ENCODE assay signal across 8 mouse cellular contexts in genomic region chr3:40532256-40532655, GRCm38 (mm10). TPM values are rescaled to one million over a fixed set of nuclear protein-coding genes. Genes with fewer than 3 reads are reported as not detected.
A peak's percentile ranks its signal among the peaks of the same experiment; 100 is the strongest.
DNase-seq lines count a peak whose midpoint lies in the region; ATAC-seq and TF ChIP-seq lines count a peak whose summit lies in the region.

No protein-coding gene starts in this region.

- no peak overlapping the region for H3K27ac ChIP-seq in heart, postnatal 0 days (ENCODE audit: low read depth)
- no peak overlapping the region for H3K27ac ChIP-seq in liver, embryonic 14.5 days

- peaks cover 14% of the 10 kb centered on the region for H3K4me1 ChIP-seq in E14TG2a.4 (replicated peaks; ENCODE audit: low read depth, low read length)
- H3K4me1 ChIP-seq in heart, postnatal 0 days (ENCODE audit: control insufficient read depth, insufficient read depth), result no peaks in the 10 kb centered on the region
- peaks cover 0 to 13% of the 10 kb centered on the region in 2 experiments; a peak in 2 of 4 replicates for H3K4me1 ChIP-seq in liver, embryonic 14.5 days (replicated peaks; ENCODE audit: control insufficient read depth in 2 of 2, insufficient read depth in 2 of 2, low read length in 1 of 2)

- no peaks in the 10 kb centered on the region for H3K36me3 ChIP-seq in E14TG2a.4 (ENCODE audit: insufficient read depth, low read length)
- no peaks in the 10 kb centered on the region for H3K36me3 ChIP-seq in heart, postnatal 0 days (replicated peaks; ENCODE audit: control insufficient read depth, insufficient read depth, low read length)
- H3K36me3 ChIP-seq in liver, embryonic 14.5 days (replicated peaks; ENCODE audit: control insufficient read depth, insufficient read depth, low read depth), result no peaks in the 10 kb centered on the region

- DNase-seq in heart, adult 11 months, result peak; percentile 64
- DNase-seq in heart, adult 18-20 months, result no peak
- no peak for DNase-seq in heart, postnatal 0 days (ENCODE audit: low spot score)
- DNase-seq in liver, embryonic 14.5 days (ENCODE audit: low read depth in 3 of 3, low spot score in 3 of 3), result no peak
- DNase-seq in spleen, adult 18-20 months, result no peak
- no peak for DNase-seq in left cerebral cortex, adult 8-10 months (ENCODE audit: low spot score in 2 of 2)
- no peak for DNase-seq in frontal cortex, adult 2 months (ENCODE audit: extremely low spot score in 1 of 2, low spot score in 1 of 2)

- no peak for TF ChIP-seq EP300 in heart, postnatal 0 days (IDR thresholded peaks at IDR 0.05; ENCODE audit: low read depth)
- no peak for TF ChIP-seq EP300 in liver, embryonic 14.5 days (IDR thresholded peaks at IDR 0.05; ENCODE audit: low read depth)

- H3K4me2 ChIP-seq in heart, postnatal 0 days (ENCODE audit: low read depth, low read length), result peak overlapping the region; percentile 90
- peak overlapping the region; percentile 70 for H3K4me2 ChIP-seq in liver, embryonic 14.5 days (ENCODE audit: low read depth)

- H3K4me3 ChIP-seq in E14TG2a.4 (replicated peaks; ENCODE audit: low read length), result peak overlapping the region; percentile 85
- peak overlapping the region; percentile 59 for H3K4me3 ChIP-seq in heart, postnatal 0 days (ENCODE audit: low read depth, low read length)
- H3K4me3 ChIP-seq in liver, embryonic 14.5 days (ENCODE audit: insufficient read depth in 1 of 2, low read depth in 2 of 2, low read length in 2 of 2), result no peak overlapping the region

- H3K9ac ChIP-seq in heart, postnatal 0 days (replicated peaks; ENCODE audit: low read depth, low read length), result no peak overlapping the region; the same call in 1 of the 2 replicates
- no peak overlapping the region for H3K9ac ChIP-seq in liver, embryonic 14.5 days (replicated peaks)

- ATAC-seq in heart, postnatal 0 days (ENCODE audit: insufficient read depth, low read depth), result no peak
- ATAC-seq in liver, embryonic 14.5 days (ENCODE audit: insufficient read depth), result no peak

- no peaks in the 10 kb centered on the region for H3K9me3 ChIP-seq in E14TG2a.4 (ENCODE audit: low read length)
- H3K9me3 ChIP-seq in heart, postnatal 0 days (replicated peaks; ENCODE audit: control insufficient read depth, low read length), result no peaks in the 10 kb centered on the region
- no peaks in the 10 kb centered on the region for H3K9me3 ChIP-seq in liver, embryonic 14.5 days (ENCODE audit: control insufficient read depth, low read length)

- H3K27me3 ChIP-seq in E14TG2a.4 (ENCODE audit: insufficient read depth, low read length), result peaks cover 64% of the 10 kb centered on the region
- peaks cover 5% of the 10 kb centered on the region; the same call in 1 of the 2 replicates for H3K27me3 ChIP-seq in heart, postnatal 0 days (ENCODE audit: control insufficient read depth, insufficient read depth, low read length)
- peaks cover 26% of the 10 kb centered on the region for H3K27me3 ChIP-seq in liver, embryonic 14.5 days (ENCODE audit: control insufficient read depth, insufficient read depth, low read length)

- no peak for TF ChIP-seq CTCF in E14TG2a.4 (conservative IDR thresholded peaks at IDR 0.05; ENCODE audit: low read length)
- TF ChIP-seq CTCF in heart, postnatal 0 days (IDR thresholded peaks at IDR 0.05; ENCODE audit: low read depth), result no peak
- TF ChIP-seq CTCF in liver, embryonic 14.5 days (IDR thresholded peaks at IDR 0.05; ENCODE audit: low read depth), result no peak

- WGBS in heart, postnatal 0 days, result 42% methylated on average over 11 of the region's 11 CpGs
- 20% methylated on average over 11 of the region's 11 CpGs for WGBS in liver, embryonic 14.5 days (ENCODE audit: insufficient replicate concordance)

RNA-seq across cellular contexts. Expression of gene Intu, which starts 1.2 kb away (rescaled TPM):
- 10 to 100 TPM; 16.5 to 18.5 TPM for total RNA-seq in heart, adult 18-20 months (2021)
- total RNA-seq in heart, postnatal 0 days (2014; rRNA removed; ENCODE audit: low replicate concordance), result 5.8 and 11.4 TPM in 2 replicates
- 2.7 TPM in 2 replicates for polyA plus RNA-seq in heart, postnatal 0 days (2015; fragmentation: Nextera tagmentation; extraction: Ambion mirVana)
- polyA plus RNA-seq in liver, embryonic 14.5 days (2012; rRNA removed), result 0.70 and 0.80 TPM in 2 replicates
- 0.52 and 0.88 TPM in 2 replicates for polyA plus RNA-seq in liver, embryonic 14.5 days (2014; fragmentation: Nextera tagmentation; extraction: Ambion mirVana)
- total RNA-seq in left cerebral cortex, adult 8-10 months (2022), result 1 to 10 TPM; 6.3 to 7.6 (median 6.9) TPM
- polyA plus RNA-seq in frontal cortex, adult 2 months (2012; rRNA removed), result 6.9 and 8.8 TPM in 2 replicates

Comparison
In these comparisons a context has a peak if more than half of its experiments do, and no peak if none do; other contexts are left out.
1. H3K4me3 ChIP-seq: peak in E14TG2a.4 (single experiment) and heart, postnatal 0 days (single experiment); none in liver, embryonic 14.5 days (0 of 2).